Mouse (Mus musculus): ENCODE results near the gene Gm9970. TPM values are rescaled to one million over a fixed set of nuclear protein-coding genes. Genes with fewer than 3 reads are reported as not detected.

Gm9970 gene
- total and polyA plus RNA-seq, 2 experiments from 2014 or later = 1.1 TPM; not detected in 1

GRCm38 (mm10) chr5:31222696-31223095 is 18.3 kb downstream of the Gm9970 start:
- Histone ChIP-seq H3K9me3 (replicated peaks; ENCODE audit: control insufficient read depth, low read length) (no peaks in the 10 kb centered on the region), H3K27ac (ENCODE audit: low read depth) (no peak overlapping the region), H3K4me3 (ENCODE audit: low read depth, low read length) (no peak overlapping the region), H3K4me2 (ENCODE audit: low read depth, low read length) (no peak overlapping the region), H3K4me1 (ENCODE audit: control insufficient read depth, insufficient read depth) (no peaks in the 10 kb centered on the region), H3K9ac (replicated peaks; ENCODE audit: low read depth, low read length) (no peak overlapping the region), H3K36me3 (replicated peaks; ENCODE audit: control insufficient read depth, insufficient read depth, low read length) (no peaks in the 10 kb centered on the region), H3K27me3 (ENCODE audit: control insufficient read depth, insufficient read depth, low read length) (no peaks in the 10 kb centered on the region)
- DNase-seq (ENCODE audit: low spot score) (no peak), ATAC-seq (ENCODE audit: insufficient read depth, low read depth) (no peak)
- TF ChIP-seq EP300 (IDR thresholded peaks at IDR 0.05; ENCODE audit: low read depth) = no peak
- TF ChIP-seq CTCF (IDR thresholded peaks at IDR 0.05; ENCODE audit: low read depth) = no peak
- 93% methylated on average over 9 of the region's 9 CpGs for WGBS

DNA sequence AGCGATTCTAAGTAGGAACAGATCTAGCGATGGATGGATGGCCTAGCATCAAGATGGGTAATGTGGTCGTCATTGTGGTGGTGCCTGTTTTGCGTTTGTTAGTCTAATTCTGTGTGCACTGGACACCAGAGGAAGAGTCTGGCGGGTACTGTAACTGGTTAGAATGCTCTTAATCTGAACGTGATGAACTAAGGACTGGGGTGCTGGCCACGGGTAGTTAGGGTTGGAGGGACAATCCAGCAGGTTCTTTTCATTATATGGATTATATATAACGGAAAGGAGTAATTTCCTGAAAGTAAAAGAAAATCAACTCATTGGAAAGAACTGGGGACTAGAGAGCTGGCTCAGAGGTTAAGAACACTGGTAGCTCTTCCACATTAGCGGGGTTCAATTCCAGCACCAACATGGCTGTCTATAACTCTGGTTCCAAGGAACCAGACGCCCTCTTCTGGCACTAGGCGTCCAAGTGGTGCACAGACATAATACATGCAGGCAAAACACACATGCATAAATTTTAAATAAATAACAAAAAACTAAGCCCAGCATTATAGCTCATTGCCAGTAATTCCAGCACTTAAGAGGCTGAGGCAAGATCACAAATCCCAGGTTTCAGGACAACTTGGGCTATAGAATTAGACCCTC is 19.6 kb downstream of the Gm9970 start:
- Histone ChIP-seq H3K9ac (replicated peaks; ENCODE audit: low read depth, low read length) (peak overlapping the region; percentile 81), H3K36me3 (replicated peaks; ENCODE audit: control insufficient read depth, insufficient read depth, low read length) (no peaks in the 10 kb centered on the region), H3K27ac (ENCODE audit: low read depth) (peak overlapping the region; percentile 93), H3K4me1 (ENCODE audit: control insufficient read depth, insufficient read depth) (no peaks in the 10 kb centered on the region), H3K4me2 (ENCODE audit: low read depth, low read length) (peak overlapping the region; percentile 94), H3K27me3 (ENCODE audit: control insufficient read depth, insufficient read depth, low read length) (no peaks in the 10 kb centered on the region), H3K4me3 (ENCODE audit: low read depth, low read length) (peak overlapping the region; percentile 96), H3K9me3 (replicated peaks; ENCODE audit: control insufficient read depth, low read length) (no peaks in the 10 kb centered on the region)
- TF ChIP-seq CTCF (IDR thresholded peaks at IDR 0.05; ENCODE audit: low read depth) (peak; percentile 33), EP300 (IDR thresholded peaks at IDR 0.05; ENCODE audit: low read depth) (no peak)
- WGBS = 20% methylated on average over 11 of the region's 11 CpGs
- ATAC-seq (ENCODE audit: insufficient read depth, low read depth) (no peak), DNase-seq (ENCODE audit: low spot score) (no peak)

GRCm38 (mm10) chr5:31220448-31221303 is 20.4 kb downstream of the Gm9970 start, which contains the start of gene Ppm1g:
Ppm1g (minus strand) TSS chr5:31220687.
- Histone ChIP-seq H3K27ac (ENCODE audit: low read depth) (peak within 1 kb of the TSS; percentile 93), H3K4me1 (ENCODE audit: control insufficient read depth, insufficient read depth) (no peaks in the 10 kb centered on the region), H3K9me3 (replicated peaks; ENCODE audit: control insufficient read depth, low read length) (no peaks in the 10 kb centered on the region), H3K36me3 (replicated peaks; ENCODE audit: control insufficient read depth, insufficient read depth, low read length) (no peaks in the 10 kb centered on the region), H3K9ac (replicated peaks; ENCODE audit: low read depth, low read length) (peak within 1 kb of the TSS; percentile 81), H3K4me3 (ENCODE audit: low read depth, low read length) (peak within 1 kb of the TSS; percentile 96), H3K27me3 (ENCODE audit: control insufficient read depth, insufficient read depth, low read length) (no peaks in the 10 kb centered on the region), H3K4me2 (ENCODE audit: low read depth, low read length) (peak within 1 kb of the TSS; percentile 94)
- TF ChIP-seq EP300 (IDR thresholded peaks at IDR 0.05; ENCODE audit: low read depth) (peak; percentile 24; the same call in 1 of the 2 replicates), CTCF (IDR thresholded peaks at IDR 0.05; ENCODE audit: low read depth) (no peak)
- under 1% methylated on average over 60 of the region's 70 CpGs for WGBS
- ATAC-seq (ENCODE audit: insufficient read depth, low read depth) (peak; percentile 96), DNase-seq (ENCODE audit: low spot score) (peak; percentile 93)

GRCm38 (mm10) chr5:31219911-31220447 is 21.1 kb downstream of the Gm9970 start:
- 0% methylated on average over 40 of the region's 40 CpGs for WGBS

GRCm38 (mm10) chr5:31219474-31219873 is 21.6 kb downstream of the Gm9970 start:
- H3K36me3 ChIP-seq (replicated peaks; ENCODE audit: control insufficient read depth, insufficient read depth, low read length) = no peaks in the 10 kb centered on the region

More at GRCm38 (mm10) chr5:31219911-31220447, 21.1 kb downstream of the Gm9970 start:
- peak overlapping the region; percentile 94 for H3K4me2 ChIP-seq (ENCODE audit: low read depth, low read length)
- no peaks in the 10 kb centered on the region for H3K4me1 ChIP-seq (ENCODE audit: control insufficient read depth, insufficient read depth)
- no peaks in the 10 kb centered on the region for H3K9me3 ChIP-seq (replicated peaks; ENCODE audit: control insufficient read depth, low read length)
- H3K27me3 ChIP-seq (ENCODE audit: control insufficient read depth, insufficient read depth, low read length) = no peaks in the 10 kb centered on the region
- H3K27ac ChIP-seq (ENCODE audit: low read depth) = peak overlapping the region; percentile 93
- H3K9ac ChIP-seq (replicated peaks; ENCODE audit: low read depth, low read length) = peak overlapping the region; percentile 81
- ATAC-seq (ENCODE audit: insufficient read depth, low read depth) (peak; percentile 60), DNase-seq (ENCODE audit: low spot score) (peak; percentile 24)
- TF ChIP-seq CTCF (IDR thresholded peaks at IDR 0.05; ENCODE audit: low read depth) (no peak), EP300 (IDR thresholded peaks at IDR 0.05; ENCODE audit: low read depth) (no peak)
- peak overlapping the region; percentile 96 for H3K4me3 ChIP-seq (ENCODE audit: low read depth, low read length)
- no peaks in the 10 kb centered on the region for H3K36me3 ChIP-seq (replicated peaks; ENCODE audit: control insufficient read depth, insufficient read depth, low read length)

More at GRCm38 (mm10) chr5:31219474-31219873, 21.6 kb downstream of the Gm9970 start:
- H3K4me3 ChIP-seq (ENCODE audit: low read depth, low read length) = peak overlapping the region; percentile 96
- ATAC-seq (ENCODE audit: insufficient read depth, low read depth) (no peak), DNase-seq (ENCODE audit: low spot score) (no peak)
- peak overlapping the region; percentile 94 for H3K4me2 ChIP-seq (ENCODE audit: low read depth, low read length)
- TF ChIP-seq CTCF (IDR thresholded peaks at IDR 0.05; ENCODE audit: low read depth) (no peak), EP300 (IDR thresholded peaks at IDR 0.05; ENCODE audit: low read depth) (no peak)
- WGBS = 2% methylated on average over 11 of the region's 11 CpGs
- peak overlapping the region; percentile 81 for H3K9ac ChIP-seq (replicated peaks; ENCODE audit: low read depth, low read length)
- no peaks in the 10 kb centered on the region for H3K27me3 ChIP-seq (ENCODE audit: control insufficient read depth, insufficient read depth, low read length)
- peak overlapping the region; percentile 93 for H3K27ac ChIP-seq (ENCODE audit: low read depth)
- H3K4me1 ChIP-seq (ENCODE audit: control insufficient read depth, insufficient read depth) = no peaks in the 10 kb centered on the region
- H3K9me3 ChIP-seq (replicated peaks; ENCODE audit: control insufficient read depth, low read length) = no peaks in the 10 kb centered on the region
